Mouse (Mus musculus) olfactory bulb, adult 2 months (tissue): ENCODE results near the gene Fbxl18.
A peak's percentile ranks its signal among the peaks of the same experiment; 100 is the strongest.

Experiments
- CTCF ChIP-seq: fragments of 200-500 bp; IDR thresholded peaks from 2 replicates; pipeline ENCODE4 v1.5.1; 2012; ENCODE audit warnings: low read depth, mild to moderate bottlenecking, low read length, moderate library complexity; ENCODE audit not compliant: insufficient read depth
- POLR2A ChIP-seq: fragments of 200-500 bp; IDR thresholded peaks from 2 replicates; pipeline ENCODE4 v1.6.1; 2012; ENCODE audit warnings: mild to moderate bottlenecking, low read depth, low read length, moderate library complexity; ENCODE audit not compliant: insufficient read depth

- TF ChIP-seq CTCF (no peak), POLR2A (peak; percentile 71)
Measured at GRCm38 (mm10) chr5:142894918-142895613, at the start of gene Fbxl18.
